Mouse (Mus musculus): ENCODE data around the gene Tmigd3.

- TF ChIP-seq CTCF (IDR thresholded peaks at IDR 0.05; ENCODE audit: extremely low read depth, insufficient read depth, low read length), result no peak
- no peak for TF ChIP-seq POLR2A (IDR thresholded peaks at IDR 0.05; ENCODE audit: extremely low read depth, insufficient read depth, low read length)
These were observed 11.4 kb downstream of the Tmigd3 start for GRCm38 (mm10) chr3:105882105-105882504.
